Mouse (Mus musculus) E14TG2a.4 (cell line): ENCODE results near the gene Mtus2.
A peak's percentile ranks its signal among the peaks of the same experiment; 100 is the strongest.

Experiments
- H3K27me3 ChIP-seq: 2 replicates; pipeline ENCODE4 v1.6.1; 2014; ENCODE audit warnings: low read length, control low read depth; ENCODE audit not compliant: insufficient read depth
- H3K36me3 ChIP-seq: 2 replicates; pipeline ENCODE4 v1.6.1; 2014; ENCODE audit warnings: low read length, control low read depth; ENCODE audit not compliant: insufficient read depth
- H3K4me1 ChIP-seq: replicated peaks from 2 replicates; pipeline ENCODE4 v1.6.1; 2014; ENCODE audit warnings: low read depth, low read length, control low read depth
- H3K4me3 ChIP-seq: replicated peaks from 2 replicates; pipeline ENCODE4 v1.5.1; 2014; ENCODE audit warnings: mild to moderate bottlenecking, low read length
- H3K9me3 ChIP-seq: 2 replicates; pipeline ENCODE4 v1.6.1; 2014; ENCODE audit warnings: low read length, control low read depth
- CTCF ChIP-seq: conservative IDR thresholded peaks from 2 replicates; pipeline ENCODE4 v1.5.1; 2014; ENCODE audit warnings: low read length
- NANOG ChIP-seq: IDR thresholded peaks from 2 replicates; pipeline ENCODE4 v1.6.1; 2014; ENCODE audit warnings: borderline replicate concordance, low read length, mixed read lengths
- POU5F1 ChIP-seq: IDR thresholded peaks from 2 replicates; pipeline ENCODE4 v1.6.1; 2014; ENCODE audit warnings: low read length, borderline replicate concordance

The Mtus2 gene

GRCm38 (mm10) chr5:148063745-148064144 lies 106.6 kb downstream of the Mtus2 start:
- TF ChIP-seq CTCF (no peak), NANOG (no peak), POU5F1 (no peak)
- Histone ChIP-seq H3K27me3 (peaks cover 9% of the 10 kb centered on the region), H3K9me3 (no peaks in the 10 kb centered on the region), H3K36me3 (no peaks in the 10 kb centered on the region), H3K4me3 (no peak overlapping the region), H3K4me1 (no peaks in the 10 kb centered on the region)

GRCm38 (mm10) chr5:148065251-148065650 lies 108.1 kb downstream of the Mtus2 start:
- Histone ChIP-seq H3K4me1 (no peaks in the 10 kb centered on the region), H3K27me3 (peaks cover 12% of the 10 kb centered on the region), H3K4me3 (no peak overlapping the region), H3K36me3 (no peaks in the 10 kb centered on the region), H3K9me3 (no peaks in the 10 kb centered on the region)
- TF ChIP-seq POU5F1 (no peak), CTCF (no peak), NANOG (no peak)

DNA sequence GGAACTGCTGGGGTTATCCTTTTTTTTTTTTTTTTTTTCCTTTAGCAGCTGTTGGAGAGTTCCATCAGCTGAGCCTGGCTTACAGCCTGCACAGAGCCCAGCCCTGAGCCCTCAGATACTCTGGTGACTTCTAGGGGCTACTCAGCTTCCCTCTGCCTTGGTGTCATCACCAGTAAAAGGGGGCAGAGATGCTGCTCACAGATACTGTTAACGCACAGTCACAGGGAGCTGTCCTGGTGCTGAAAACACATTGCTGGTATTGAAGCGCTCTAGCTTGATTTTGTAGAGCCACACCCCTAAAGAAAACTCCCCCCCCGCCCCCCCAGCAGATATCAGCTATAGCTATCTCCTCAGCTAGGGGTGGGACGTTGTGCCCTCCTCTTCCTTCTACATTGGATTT lies 112.8 kb downstream of the Mtus2 start:
- no peaks in the 10 kb centered on the region for H3K4me1 ChIP-seq
- H3K36me3 ChIP-seq = no peaks in the 10 kb centered on the region
- no peaks in the 10 kb centered on the region for H3K9me3 ChIP-seq
- H3K4me3 ChIP-seq = no peak overlapping the region
- no peak for TF ChIP-seq CTCF
- no peak for TF ChIP-seq NANOG
- TF ChIP-seq POU5F1 = no peak
- H3K27me3 ChIP-seq = peaks cover 20% of the 10 kb centered on the region

- no peaks in the 10 kb centered on the region for H3K9me3 ChIP-seq
- no peaks in the 10 kb centered on the region for H3K36me3 ChIP-seq
- no peak overlapping the region for H3K4me3 ChIP-seq
- peaks cover under 1% of the 10 kb centered on the region; the same call in 1 of the 2 replicates for H3K4me1 ChIP-seq
- TF ChIP-seq POU5F1 = no peak
- no peak for TF ChIP-seq NANOG
- TF ChIP-seq CTCF = no peak
- peaks cover 28% of the 10 kb centered on the region for H3K27me3 ChIP-seq
These were observed 114.7 kb downstream of the Mtus2 start for GRCm38 (mm10) chr5:148071800-148072199.

GRCm38 (mm10) chr5:148073461-148073860 lies 116.3 kb downstream of the Mtus2 start:
- peaks cover 36% of the 10 kb centered on the region for H3K27me3 ChIP-seq
- no peaks in the 10 kb centered on the region for H3K9me3 ChIP-seq
- H3K36me3 ChIP-seq = no peaks in the 10 kb centered on the region
- peaks cover 16% of the 10 kb centered on the region for H3K4me1 ChIP-seq
- TF ChIP-seq NANOG (no peak), CTCF (peak; percentile 63), POU5F1 (no peak)
- no peak overlapping the region for H3K4me3 ChIP-seq

- Histone ChIP-seq H3K9me3 (peaks cover 10% of the 10 kb centered on the region), H3K27me3 (peaks cover 31% of the 10 kb centered on the region), H3K4me1 (peaks cover 16% of the 10 kb centered on the region), H3K36me3 (no peaks in the 10 kb centered on the region), H3K4me3 (no peak overlapping the region)
- TF ChIP-seq POU5F1 (no peak), NANOG (no peak), CTCF (peak; percentile 54)
These were observed 122.6 kb downstream of the Mtus2 start for GRCm38 (mm10) chr5:148079732-148080131.

- Histone ChIP-seq H3K4me1 (0 out of 2 replicates have a peak, but pooled peaks cover 4% of the 10 kb centered on the region), H3K9me3 (peaks cover 11% of the 10 kb centered on the region), H3K4me3 (no peak overlapping the region), H3K36me3 (no peaks in the 10 kb centered on the region), H3K27me3 (peaks cover 7% of the 10 kb centered on the region; the same call in 1 of the 2 replicates)
- TF ChIP-seq NANOG (no peak), POU5F1 (no peak), CTCF (peak; percentile 87)
These were observed 126.4 kb downstream of the Mtus2 start for GRCm38 (mm10) chr5:148083541-148083940.

DNA sequence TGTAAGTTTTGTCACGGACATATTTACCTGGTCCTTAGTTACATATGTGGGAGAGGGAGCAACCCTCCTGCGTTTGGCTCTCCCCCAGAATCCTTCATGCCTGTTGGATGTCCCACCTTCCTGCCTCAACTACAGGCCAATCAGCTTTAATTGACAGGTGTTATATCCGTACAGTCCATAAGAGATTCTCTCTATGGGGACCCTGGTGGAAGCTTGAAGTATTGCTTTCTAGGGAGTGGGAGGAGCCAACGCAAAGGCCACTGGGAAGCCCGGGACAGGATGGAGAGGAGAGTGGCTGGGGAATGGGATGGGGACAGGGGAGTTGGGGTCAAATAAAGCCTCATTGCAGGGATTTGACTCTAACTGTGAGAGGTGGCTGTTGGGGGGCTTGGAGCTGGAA lies 127.6 kb downstream of the Mtus2 start:
- Histone ChIP-seq H3K4me1 (0 out of 2 replicates have a peak, but pooled peaks cover 4% of the 10 kb centered on the region), H3K4me3 (no peak overlapping the region), H3K9me3 (peaks cover 14% of the 10 kb centered on the region), H3K27me3 (no peaks in the 10 kb centered on the region), H3K36me3 (no peaks in the 10 kb centered on the region)
- TF ChIP-seq POU5F1 (no peak), CTCF (peak; percentile 36)

GRCm38 (mm10) chr5:148087796-148088195 lies 130.7 kb downstream of the Mtus2 start:
- TF ChIP-seq POU5F1 (no peak), CTCF (no peak), NANOG (no peak)
- Histone ChIP-seq H3K4me1 (0 out of 2 replicates have a peak, but pooled peaks cover 10% of the 10 kb centered on the region), H3K4me3 (no peak overlapping the region), H3K9me3 (peaks cover 6% of the 10 kb centered on the region), H3K27me3 (peaks cover 8% of the 10 kb centered on the region), H3K36me3 (no peaks in the 10 kb centered on the region)
